Mouse (Mus musculus): Measurements from ENCODE around the gene Xpnpep2.
A peak's percentile ranks its signal among the peaks of the same experiment; 100 is the strongest.

Gene Xpnpep2

GRCm38 (mm10) chrX:48108394-48109315 is at the start of gene Xpnpep2:
Gene Xpnpep2, plus strand, starts transcription at chrX:48108725.
- no peak for DNase-seq (ENCODE audit: low spot score in 2 of 2)

GRCm38 (mm10) chrX:48062481-48062880 is 46.0 kb upstream of the Xpnpep2 start:
- no peak for DNase-seq (ENCODE audit: low spot score in 2 of 2)

GRCm38 (mm10) chrX:48064166-48064853 is 44.2 kb upstream of the Xpnpep2 start:
- no peak for DNase-seq (ENCODE audit: low spot score in 2 of 2)

GRCm38 (mm10) chrX:48066891-48067290 is 41.6 kb upstream of the Xpnpep2 start:
- DNase-seq (ENCODE audit: low spot score in 2 of 2): no peak

DNA sequence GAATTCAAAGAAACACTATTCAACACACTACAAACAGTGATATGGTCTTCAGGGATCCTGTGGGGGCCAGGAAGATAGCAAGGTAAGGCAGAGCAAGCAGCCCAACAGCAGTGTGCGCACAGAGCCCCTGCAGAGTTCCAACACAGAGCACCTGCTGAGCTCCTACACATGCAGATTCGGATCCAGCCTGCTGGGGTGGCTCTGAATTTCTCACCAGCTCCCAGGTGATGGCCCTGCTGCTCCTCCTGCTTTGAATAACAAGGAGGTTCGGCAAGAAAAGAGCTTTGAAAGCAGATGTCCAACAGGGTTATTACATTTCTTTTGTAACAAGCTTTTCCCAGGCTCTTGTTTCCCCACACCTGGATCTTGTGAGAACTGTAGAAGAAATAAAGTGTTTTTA is 36.6 kb upstream of the Xpnpep2 start:
- DNase-seq (ENCODE audit: low spot score in 2 of 2): no peak

GRCm38 (mm10) chrX:48072401-48072800 is 36.1 kb upstream of the Xpnpep2 start:
- DNase-seq (ENCODE audit: low spot score in 2 of 2): no peak

DNA sequence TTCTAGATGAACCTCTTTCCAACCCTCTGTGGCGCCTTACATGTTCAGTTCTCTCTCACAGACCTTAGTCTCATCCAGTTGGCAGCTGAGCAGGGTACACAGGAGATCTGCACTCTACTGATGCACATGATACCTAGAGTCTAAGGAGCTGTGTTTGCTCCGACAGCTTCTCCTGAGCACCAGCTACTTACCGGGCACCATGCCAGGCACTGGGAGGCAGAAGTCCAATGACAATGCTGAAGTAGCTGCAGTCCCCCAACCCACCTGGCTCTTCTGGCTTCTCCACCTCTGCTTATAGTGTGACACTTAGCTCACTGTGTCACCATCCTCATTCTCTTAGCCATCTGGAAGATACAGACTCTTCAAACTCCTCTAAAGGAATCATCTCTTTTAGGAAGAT is 33.8 kb upstream of the Xpnpep2 start:
- peak in 1 of 2 experiments; percentile 26 for DNase-seq (ENCODE audit: low spot score in 2 of 2)

- peak; percentile 21 to 24 for DNase-seq (ENCODE audit: low spot score in 2 of 2)
These were observed 31.6 kb upstream of the Xpnpep2 start for GRCm38 (mm10) chrX:48076806-48077425.

- DNase-seq (ENCODE audit: low spot score in 2 of 2): no peak
These were observed 26.2 kb upstream of the Xpnpep2 start for GRCm38 (mm10) chrX:48082364-48082763.

DNA sequence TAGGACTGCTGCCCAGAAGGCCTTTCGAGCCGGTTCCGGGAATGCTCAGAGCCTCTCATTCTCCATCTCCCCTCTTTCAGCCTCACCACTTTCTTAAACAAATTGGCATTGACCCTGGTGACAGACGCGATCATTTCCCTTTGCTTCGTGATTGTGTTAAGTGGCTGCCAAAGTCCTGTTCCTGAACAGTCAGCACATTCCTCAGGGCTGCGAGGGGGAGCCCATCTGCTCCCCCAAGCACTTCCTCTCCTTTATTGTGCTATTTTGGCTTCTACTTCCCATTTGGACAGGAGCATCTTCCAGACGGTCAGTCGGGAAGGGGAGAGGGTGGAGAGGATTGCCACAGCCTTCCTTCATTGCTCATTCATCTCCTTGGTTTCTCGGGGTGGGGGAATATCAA is 16.4 kb upstream of the Xpnpep2 start:
- DNase-seq (ENCODE audit: low spot score in 2 of 2): no peak

- no peak for DNase-seq (ENCODE audit: low spot score in 2 of 2)
These were observed 15.0 kb upstream of the Xpnpep2 start for GRCm38 (mm10) chrX:48093555-48093954.

DNA sequence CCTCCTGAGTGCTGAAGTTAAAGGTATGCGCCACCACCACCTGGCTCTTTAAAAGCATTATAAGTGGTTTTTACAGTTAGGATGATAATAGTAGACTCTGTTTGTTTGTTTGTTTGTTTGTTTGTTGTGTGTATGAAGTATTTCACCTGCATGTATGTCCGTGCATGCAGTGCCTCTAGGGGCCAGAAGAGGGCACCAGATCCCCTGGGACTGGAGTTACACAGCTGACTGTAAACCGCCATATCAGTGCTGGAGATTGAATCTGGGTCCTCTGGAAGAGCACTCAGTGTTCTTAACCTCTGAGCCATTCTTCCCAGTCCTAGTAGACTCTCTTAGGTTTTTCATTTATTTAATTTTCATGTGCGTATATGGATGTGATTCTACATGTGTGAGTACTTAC is 13.9 kb upstream of the Xpnpep2 start:
- DNase-seq (ENCODE audit: low spot score in 2 of 2): no peak

DNA sequence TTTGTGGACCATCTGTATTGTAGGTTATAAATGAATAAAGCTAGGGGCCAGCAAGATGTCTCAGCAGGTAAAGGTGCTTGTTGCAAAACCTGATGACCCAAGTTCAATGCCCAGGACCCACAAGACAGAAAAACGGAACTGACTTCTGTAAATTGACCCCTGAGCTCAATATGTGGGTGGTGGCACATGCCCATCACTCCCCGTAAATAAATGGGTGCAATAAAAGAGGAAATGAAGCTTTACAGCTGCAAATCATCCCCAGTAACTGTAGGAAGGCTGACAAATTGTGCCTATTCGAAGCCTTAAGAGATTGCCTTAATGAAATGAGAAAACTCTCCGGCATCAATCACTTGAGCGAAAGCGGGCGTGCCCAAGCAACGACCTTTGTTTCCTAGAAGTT is 11.9 kb upstream of the Xpnpep2 start:
- DNase-seq (ENCODE audit: low spot score in 2 of 2): no peak

DNA sequence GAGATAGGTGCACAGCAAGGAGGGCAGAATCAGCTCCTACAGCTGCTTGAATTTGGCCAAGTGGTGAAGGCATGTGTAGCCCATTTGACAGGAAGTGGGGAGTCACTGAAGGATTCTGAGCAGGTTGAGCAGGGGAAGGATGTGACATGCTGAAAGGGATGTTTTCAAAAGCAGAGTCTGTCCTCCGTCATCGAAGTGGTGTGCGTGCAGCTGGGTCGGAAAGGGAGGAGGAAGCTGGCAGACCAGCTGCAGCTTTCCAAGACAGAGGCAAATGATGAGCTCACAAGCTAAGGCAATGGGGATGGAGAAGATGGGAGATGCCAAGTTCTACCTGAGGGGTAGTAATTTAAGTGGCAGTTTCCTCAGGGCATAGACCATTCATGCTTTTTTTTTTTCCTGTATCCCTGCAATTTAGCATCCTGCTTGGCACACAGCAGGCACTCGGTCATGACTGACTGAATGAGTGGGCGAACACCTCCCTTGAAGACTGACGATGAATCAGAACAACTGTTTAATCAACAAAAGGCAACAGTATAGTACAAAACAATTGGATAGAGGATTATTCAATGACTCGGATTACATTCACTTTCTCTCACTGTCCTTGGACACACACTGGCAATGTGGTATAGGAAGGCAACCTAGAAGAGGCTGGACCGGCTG is 9.9 kb upstream of the Xpnpep2 start:
- no peak for DNase-seq (ENCODE audit: low spot score in 2 of 2)

GRCm38 (mm10) chrX:48099871-48100270 is 8.7 kb upstream of the Xpnpep2 start:
- peak in 1 of 2 experiments; percentile 26 for DNase-seq (ENCODE audit: low spot score in 2 of 2)

GRCm38 (mm10) chrX:48103256-48103655 is 5.3 kb upstream of the Xpnpep2 start:
- no peak for DNase-seq (ENCODE audit: low spot score in 2 of 2)

DNA sequence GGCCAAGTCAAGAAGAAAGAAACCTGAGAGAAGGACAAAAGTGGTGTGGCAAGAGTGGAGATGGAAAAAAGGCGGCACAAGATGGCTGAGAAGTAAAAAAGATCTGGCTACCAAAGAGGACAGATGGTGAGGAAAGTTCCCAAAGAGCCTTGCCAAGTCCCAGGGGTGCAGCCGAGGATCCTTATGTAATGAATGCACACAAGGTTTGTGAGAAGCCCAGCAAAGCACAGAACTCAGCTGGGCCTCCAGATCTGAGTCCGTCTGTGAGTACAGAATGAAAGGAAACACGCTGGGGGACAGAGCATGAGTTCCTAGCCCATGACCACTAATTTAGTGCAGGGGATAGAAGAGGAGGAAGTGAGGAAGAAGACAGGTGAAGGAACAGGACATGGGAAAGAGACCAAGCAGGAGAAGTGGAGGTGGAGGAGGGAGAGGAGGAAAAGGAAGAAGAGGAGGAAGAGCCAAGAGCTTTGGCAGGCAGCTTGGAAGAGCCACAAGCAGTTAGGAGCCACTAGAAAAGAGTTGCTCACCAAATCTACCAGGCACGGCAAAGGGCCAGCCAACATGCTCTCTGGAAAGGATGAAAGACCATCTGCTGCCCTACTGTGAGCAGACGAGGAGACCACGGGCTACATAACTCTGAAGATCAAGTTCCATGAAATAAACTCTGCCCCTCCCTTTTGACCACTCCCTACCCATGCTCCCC is 3.6 kb upstream of the Xpnpep2 start:
- DNase-seq (ENCODE audit: low spot score in 2 of 2): peak in 1 of 2 experiments; percentile 27

DNA sequence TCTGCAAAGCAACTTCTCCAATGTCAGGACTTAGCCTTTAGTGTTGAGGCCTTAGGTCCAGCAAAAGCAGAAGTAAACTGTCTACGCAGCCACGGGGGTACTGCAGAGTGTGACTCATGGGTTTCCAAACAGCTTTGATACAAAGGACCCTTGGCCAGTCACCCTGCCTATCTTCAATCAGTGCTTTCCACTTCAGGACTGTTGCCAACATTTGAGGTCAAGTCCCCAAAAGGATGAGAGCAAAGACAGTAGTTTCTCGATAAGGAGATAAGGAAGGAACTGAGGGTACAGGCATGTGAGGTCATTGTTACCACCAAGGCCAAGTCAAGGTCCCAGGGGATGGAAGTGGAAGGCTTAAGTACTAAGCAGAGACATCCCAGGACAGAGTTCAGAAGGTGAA is 2.3 kb upstream of the Xpnpep2 start:
- no peak for DNase-seq (ENCODE audit: low spot score in 2 of 2)

GRCm38 (mm10) chrX:48109316-48109655 is 761 bp downstream of the Xpnpep2 start:
- DNase-seq (ENCODE audit: low spot score in 2 of 2): no peak

DNA sequence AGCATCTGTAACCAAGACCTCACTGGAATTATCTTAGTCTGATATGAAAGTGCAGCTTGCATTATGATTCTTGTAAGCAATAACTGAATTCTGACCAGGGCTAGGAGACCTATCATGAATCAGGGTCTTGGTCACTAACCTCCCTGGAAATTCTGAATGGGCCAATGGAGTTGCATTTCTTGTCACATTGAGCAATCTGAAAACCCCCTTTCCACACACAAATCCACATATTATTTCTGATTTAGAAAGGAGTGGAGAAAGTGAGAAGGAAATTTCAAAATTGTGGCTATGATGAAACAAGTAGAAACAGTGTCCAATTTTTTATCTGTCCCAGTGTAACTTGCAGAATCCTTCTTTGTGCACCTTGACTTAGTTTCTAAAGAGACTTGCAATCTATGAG is 10.8 kb downstream of the Xpnpep2 start:
- no peak for DNase-seq (ENCODE audit: low spot score in 2 of 2)
